Mouse (Mus musculus): ENCODE results near the gene Enah.

Enah gene

GRCm38 (mm10) chr1:182028231-182029210 is 8.7 kb upstream of the Enah start:
- intact Hi-C loops (cut with DNase I), result no loop called here

- intact Hi-C loops (cut with DNase I), result no loop called here
Observed at GRCm38 (mm10) chr1:182027426-182027979, 7.7 kb upstream of the Enah start.

- intact Hi-C loops (cut with DNase I), result no loop called here
Observed at GRCm38 (mm10) chr1:182026821-182027220, 7.0 kb upstream of the Enah start.

GRCm38 (mm10) chr1:182026120-182026519 is 6.3 kb upstream of the Enah start:
- intact Hi-C loops (cut with DNase I), result no loop called here

GRCm38 (mm10) chr1:182021691-182022299 is 2.0 kb upstream of the Enah start:
- intact Hi-C loops (cut with DNase I), result loop anchor here (5.0 kb wide), 1 partner anchor 91 kb away; no protein-coding TSS in a partner anchor

GRCm38 (mm10) chr1:182020831-182021460 is 1.2 kb upstream of the Enah start:
- intact Hi-C loops (cut with DNase I), result loop anchor here (5.0 kb wide), 1 partner anchor 91 kb away; no protein-coding TSS in a partner anchor

- intact Hi-C loops (cut with DNase I), result loop anchor here (10.0 kb wide), 1 partner anchor 115 kb away; no protein-coding TSS in a partner anchor
Observed at GRCm38 (mm10) chr1:182019266-182019925, 394 bp downstream of the Enah start.

- intact Hi-C loops (cut with DNase I), result loop anchor here (10.0 kb wide), 1 partner anchor 114 kb away; no protein-coding TSS in a partner anchor
Observed at GRCm38 (mm10) chr1:182018397-182019265, 1.2 kb downstream of the Enah start.

GRCm38 (mm10) chr1:182005831-182006230 is 14.0 kb downstream of the Enah start:
- intact Hi-C loops (cut with DNase I), result no loop called here

GRCm38 (mm10) chr1:181998673-181999072 is 21.1 kb downstream of the Enah start:
- intact Hi-C loops (cut with DNase I), result no loop called here

GRCm38 (mm10) chr1:181997791-181998190 is 22.0 kb downstream of the Enah start:
- intact Hi-C loops (cut with DNase I), result no loop called here

- intact Hi-C loops (cut with DNase I), result no loop called here
Observed at GRCm38 (mm10) chr1:181993597-181993996, 26.2 kb downstream of the Enah start.

- intact Hi-C loops (cut with DNase I), result no loop called here
Observed at GRCm38 (mm10) chr1:181988367-181988766, 31.4 kb downstream of the Enah start.

GRCm38 (mm10) chr1:181987226-181987625 is 32.6 kb downstream of the Enah start:
- intact Hi-C loops (cut with DNase I), result no loop called here

- intact Hi-C loops (cut with DNase I), result no loop called here
Observed at GRCm38 (mm10) chr1:181985880-181986279, 33.9 kb downstream of the Enah start.

GRCm38 (mm10) chr1:181984811-181985210 is 35.0 kb downstream of the Enah start:
- intact Hi-C loops (cut with DNase I), result no loop called here

- intact Hi-C loops (cut with DNase I), result no loop called here
Observed at GRCm38 (mm10) chr1:181980017-181980719, 39.6 kb downstream of the Enah start.

GRCm38 (mm10) chr1:181975510-181975909 is 44.3 kb downstream of the Enah start:
- intact Hi-C loops (cut with DNase I), result no loop called here

- intact Hi-C loops (cut with DNase I), result no loop called here
Observed at GRCm38 (mm10) chr1:181974897-181975296, 44.9 kb downstream of the Enah start.

Data from adrenal gland (tissue).